Mouse (Mus musculus) CD8-positive naive resting alpha-beta T cell, adult 2 months (primary cell): ENCODE measurements around the gene Map2k7.
"Not testable (repeated sequence)": the region's sequence is repeated elsewhere in the genome, so short reads cannot be mapped to it uniquely, and the experiment has no call there.

Source experiments
- DNase-seq, 2 experiments: peaks; one replicate each; pipeline ENCODE4 v3.0.0; 2022; ENCODE audit warnings: low read depth in 2 of 2, low spot score in 2 of 2

The Map2k7 gene

DNA sequence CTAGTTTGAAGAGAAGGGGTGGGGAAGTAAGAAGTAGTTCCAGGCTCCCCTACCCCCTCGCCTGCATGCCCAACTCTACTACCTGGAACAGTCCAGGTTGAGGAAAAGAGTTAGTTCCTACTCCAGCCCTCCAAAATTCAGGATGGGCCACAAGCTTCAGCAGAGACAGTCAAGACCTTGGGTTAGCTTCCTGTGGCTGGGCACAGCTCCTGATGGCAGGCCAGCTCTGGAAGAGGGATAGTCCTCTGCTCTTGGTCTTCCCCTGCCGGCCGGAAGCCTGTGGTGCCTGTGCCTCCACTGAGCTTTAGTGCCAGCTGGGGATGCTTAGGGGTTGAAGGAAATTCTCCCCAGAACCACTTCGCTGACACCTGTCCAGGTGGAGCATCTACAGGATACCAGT lies 12.2 kb upstream of the Map2k7 start:
- no peak for DNase-seq

DNA sequence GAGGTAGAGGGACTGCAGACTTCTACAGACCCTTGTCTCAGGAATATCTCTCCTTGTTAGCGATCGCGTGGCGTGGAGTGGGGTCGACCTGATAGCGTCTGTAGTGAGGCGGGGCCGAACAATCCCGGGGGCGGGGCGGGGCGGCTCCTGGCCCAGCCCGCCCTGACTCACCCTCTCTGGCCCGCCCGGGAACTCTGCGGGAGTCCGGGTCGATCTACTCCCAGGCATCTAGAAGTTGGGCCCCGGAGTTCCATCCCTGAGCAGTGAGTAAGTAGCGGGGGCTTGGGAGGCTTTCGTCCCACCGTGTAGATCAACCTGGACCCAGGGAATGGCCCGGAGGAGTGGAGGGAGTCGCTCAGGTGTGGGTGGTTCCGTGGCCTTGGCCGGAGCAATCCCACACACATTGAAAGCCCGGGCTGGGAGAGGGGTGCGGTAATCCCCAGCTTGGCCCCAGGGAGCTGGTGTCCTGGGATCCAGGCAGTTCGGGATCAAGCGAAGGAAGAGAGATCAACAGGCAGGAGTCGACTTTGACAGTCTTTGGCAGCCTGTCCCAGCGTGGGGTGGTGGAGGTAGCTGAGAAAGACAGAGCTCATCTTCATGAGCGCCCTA lies 11.7 kb upstream of the Map2k7 start, which contains the start of gene Lrrc8e:
TSS of gene Lrrc8e (plus strand) at position 89 of the 609 bp plus-strand sequence.
- DNase-seq: no peak

DNA sequence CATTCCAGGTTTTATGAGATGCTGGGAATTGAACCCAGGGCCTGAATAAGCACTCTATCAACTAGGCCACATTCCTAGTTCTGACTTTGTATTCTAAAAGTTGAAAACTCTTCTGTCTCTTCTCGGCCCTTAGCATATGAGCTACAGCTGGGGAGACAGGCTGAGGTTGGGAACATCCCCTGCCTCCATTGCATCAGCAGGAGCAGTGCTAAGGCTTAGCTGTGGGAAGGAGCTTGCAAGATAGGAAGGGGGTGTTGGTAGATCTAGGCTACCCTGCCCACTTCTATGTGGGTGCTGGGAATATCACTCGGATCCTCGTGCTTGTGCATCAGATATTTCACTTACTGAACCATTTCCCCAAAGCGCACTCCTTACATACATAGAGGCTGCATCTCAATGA lies 10.6 kb upstream of the Map2k7 start:
- DNase-seq: no peak

DNA sequence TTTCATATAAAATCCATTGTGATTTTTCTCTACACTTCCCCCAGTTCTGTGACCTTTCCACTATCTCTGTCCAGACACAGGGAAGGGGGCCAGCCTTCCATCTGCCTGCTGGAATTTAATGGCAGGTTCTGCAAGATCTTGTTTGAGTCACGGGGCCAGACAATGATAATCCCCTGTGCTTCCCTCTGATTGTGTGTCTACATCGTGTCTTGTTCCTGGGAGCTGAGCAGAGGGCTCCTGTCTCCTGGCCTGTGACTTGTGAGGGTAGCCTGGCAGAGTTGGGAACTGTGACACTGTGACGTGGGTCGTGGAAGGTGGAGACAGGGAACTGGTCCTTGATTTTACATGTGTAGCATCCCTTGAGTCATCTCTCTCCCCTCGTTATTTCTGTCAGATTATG lies 8.8 kb upstream of the Map2k7 start:
- no peak for DNase-seq

DNA sequence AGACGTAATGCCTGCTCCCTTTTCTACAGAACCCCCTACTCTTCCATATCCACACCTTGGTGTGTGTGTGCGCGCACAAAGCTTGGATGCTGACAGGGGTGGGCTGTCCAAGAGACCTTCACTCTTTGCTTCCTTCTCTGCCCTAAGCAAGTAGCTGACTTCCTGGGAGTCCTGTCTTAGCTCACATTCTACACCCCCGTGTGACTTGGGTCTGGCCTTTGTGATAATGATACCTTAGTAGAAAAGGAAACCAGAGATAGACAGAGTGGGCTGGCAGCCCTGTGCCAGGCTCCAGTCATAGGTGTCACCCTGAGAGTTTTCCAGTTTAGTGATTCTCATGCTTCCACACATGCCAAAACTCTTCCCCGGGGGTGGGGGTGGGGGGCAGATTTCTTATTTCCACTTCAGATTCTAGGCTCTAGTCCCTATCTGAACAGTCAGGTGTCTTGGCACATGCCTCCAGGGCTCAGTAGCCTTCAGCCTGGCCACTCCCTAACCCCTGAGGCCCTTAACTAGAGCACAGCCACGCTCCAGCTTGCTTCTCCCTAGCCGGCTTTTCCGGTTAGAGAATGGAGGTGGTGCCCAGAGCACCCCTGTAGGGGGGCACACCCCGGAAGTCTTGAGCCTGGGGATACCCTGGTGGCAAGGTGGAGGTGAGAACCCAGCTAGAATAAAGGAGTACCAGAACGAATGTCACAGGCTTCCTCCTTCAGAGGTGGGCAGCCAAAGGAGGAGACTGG lies 7.8 kb upstream of the Map2k7 start:
- DNase-seq: no peak

DNA sequence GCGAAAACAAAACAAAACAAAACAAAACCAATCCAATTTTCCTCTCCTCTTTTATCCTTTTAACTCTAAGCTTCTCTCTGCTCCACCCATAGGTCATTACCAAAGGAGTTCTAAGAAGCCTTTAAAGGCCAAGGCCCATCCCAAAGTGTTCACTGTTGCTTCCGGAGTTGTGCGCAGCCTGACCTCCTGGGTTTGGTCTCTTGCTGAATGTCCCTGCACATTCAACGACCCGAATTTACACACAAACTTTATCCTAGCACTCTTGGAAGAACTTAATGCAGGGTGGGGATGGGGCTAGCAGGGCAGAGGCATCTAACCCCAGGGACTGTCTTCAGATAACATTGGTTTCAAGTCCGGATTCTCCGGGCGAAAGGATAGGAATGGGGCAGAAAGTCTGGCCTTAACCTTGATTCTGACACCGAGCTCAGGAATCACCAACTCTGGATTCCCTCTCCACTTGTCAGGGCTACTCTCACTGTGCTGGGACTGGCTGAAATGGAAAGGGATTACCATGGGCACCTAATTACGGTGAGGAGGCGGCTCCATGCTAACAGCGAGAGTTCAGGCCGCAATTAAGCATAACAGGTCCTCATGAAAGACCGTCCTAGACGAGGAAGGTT lies 616 bp upstream of the Map2k7 start:
- no peak for DNase-seq

DNA sequence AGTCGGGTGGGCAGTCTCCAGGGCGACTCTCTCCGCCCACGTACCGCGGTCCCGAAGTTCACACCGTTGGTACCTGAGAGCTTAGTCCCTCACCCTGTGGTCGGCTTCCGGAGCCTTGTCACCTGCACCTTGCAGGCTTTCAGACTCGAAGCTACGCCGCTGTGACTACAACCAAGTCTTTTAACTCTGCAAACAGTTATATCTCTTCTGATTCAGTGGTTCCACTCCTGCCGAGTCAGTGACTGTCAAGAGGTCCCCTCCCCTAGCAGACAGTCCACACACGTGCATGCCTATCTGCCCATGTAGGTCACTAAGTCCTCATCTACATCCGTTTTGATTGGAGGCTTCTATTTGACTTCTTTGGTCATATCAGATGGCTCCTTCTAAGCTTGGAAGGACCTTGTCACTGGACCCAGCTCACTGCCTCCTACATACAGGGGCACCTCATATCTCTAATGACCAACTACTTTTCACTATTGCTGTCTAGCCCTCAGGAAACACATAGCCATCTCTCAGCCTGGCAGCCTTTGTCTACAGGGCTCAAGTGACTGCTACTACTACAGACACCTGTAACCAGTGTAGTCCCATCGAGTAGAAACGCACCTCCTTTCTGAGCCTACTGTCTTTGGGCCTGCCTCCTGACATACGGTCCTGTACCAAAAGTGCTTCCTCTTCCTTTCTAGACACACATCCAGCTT lies 802 bp downstream of the Map2k7 start:
- no peak for DNase-seq

DNA sequence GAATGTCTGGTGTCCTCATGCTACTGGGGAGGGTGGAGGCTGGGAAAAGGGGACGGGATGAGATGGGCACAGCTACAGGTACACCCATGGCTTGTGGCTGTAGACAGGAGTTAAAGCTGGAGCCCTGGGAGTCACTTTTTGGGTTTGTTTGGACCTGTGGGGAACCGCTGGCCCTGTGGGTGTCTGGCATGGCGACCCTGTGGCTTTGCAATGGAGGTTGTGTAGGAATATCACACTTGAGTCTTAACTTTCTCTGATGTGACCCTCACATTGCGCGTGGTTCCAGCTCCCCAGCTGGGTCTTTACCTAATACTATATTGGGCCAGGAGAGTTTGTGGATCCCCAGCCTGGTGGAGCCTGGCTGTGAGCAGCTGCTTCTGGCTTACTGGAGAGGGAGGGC lies 6.5 kb downstream of the Map2k7 start:
- DNase-seq: no peak

DNA sequence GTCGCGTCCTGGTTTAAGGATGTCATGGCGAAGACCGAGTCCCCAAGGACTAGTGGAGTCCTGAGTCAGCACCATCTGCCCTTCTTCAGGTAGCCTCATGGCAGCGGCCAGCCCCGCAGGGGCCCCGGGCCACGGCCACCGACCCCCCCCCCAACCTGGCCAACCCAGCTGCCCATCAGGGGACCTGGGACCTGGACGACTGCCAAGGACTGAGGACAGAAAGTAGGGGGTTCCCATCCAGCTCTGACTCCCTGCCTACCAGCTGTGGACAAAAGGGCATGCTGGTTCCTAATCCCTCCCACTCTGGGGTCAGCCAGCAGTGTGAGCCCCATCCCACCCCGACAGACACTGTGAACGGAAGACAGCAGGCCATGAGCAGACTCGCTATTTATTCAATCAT lies 7.2 kb downstream of the Map2k7 start:
- no peak for DNase-seq

DNA sequence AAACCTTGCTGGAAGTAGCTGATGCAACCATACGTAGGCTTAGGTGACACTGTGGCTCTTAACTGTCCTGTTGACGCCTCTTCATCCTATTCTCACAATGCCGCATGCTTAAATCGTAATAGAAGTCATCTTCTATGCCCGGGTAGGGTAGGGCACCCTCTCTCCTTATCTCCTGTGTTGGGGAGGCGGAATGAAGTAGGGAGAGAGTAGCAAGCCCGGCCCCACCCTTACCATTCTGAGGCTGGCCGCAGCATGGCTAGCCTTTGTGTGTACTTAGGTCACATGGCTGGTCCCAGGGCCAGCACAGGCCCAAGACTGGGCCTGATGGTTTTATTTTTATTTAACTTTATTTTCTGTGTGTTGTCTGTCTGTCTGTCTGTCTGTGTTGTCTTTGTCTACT lies 8.7 kb downstream of the Map2k7 start:
- no peak for DNase-seq

DNA sequence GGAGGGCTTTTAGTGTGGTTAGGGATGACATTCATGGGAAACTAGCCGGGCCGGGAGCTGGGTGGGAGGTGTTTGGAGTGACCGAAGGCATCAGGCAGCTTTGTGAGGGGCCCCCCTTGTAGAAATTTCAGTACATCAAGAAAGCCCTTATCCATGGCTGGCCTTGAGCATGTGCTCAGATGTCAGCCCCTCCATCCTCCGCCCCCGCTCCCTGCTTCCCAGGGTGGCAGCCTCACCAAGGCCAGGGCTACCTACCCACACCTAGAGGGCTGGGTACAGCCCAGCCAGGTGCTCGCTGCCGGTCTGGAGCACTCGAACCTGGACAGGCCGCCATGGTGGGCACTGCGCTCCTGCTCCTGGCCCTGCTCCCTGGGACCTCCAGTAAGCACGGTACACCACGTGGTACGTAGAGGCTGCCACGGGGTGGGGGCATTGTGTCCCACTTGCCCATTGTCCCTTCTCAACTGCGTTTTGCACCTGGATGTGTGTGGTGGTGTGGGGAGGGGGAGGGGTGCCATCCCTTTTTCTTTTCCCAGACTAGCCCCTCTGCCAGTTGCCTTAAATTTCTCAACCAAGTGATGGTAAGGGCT lies 9.5 kb downstream of the Map2k7 start, which contains the start of gene Tgfbr3l:
TSS of gene Tgfbr3l (plus strand) at position 264 of the 590 bp plus-strand sequence.
- no peak for DNase-seq

DNA sequence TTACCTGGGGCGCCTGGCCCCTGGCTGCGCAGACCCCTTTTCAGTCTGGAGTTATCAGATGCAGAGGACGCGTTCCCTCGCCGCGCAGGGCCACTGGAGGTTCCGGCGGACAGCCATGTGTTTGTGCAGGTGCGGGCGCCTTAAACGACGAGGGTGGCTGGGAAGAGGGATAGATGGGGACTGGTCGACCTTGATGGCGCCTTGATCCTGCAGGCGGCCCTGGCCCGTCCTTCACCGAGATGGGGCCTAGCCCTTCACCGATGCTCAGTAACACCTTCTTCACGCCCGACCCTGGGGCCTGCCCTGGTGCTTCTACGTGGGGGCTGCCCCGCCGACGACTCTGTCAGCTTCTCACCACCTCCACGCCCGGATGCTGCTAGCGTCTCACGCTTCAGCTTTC lies 10.7 kb downstream of the Map2k7 start:
- DNase-seq: no peak

DNA sequence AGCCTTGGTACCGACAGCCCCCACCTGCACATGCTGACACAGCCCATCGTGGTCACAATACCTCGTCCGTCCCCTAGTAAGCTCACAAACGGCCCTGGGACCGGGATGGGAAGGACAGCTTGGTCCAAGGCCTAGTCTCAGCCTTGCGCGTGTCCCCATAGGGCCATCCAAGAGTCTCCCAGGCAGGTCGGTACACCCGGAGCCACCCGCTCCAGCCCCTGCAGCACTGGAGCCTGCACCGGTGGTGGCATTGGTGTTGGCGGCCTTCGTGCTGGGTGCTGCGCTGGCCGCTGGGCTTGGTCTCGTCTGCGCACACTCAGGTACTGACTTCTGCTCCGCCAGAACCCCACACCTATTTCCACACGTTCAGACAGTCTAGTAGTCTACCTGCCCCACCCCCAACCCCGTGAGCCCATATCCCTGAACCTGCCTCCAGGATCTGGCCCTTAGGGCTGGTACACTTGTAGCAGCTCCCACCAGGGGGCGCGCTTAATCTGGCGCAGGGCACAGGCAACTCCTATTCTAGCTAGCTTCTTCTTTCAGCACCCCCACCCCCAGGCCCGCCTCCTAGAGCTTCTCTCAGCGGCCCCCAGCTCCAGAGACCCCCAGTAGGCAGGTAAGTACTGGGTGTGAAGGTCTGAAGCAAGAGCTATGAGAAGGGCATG lies 11.9 kb downstream of the Map2k7 start:
- peak; percentile 82 to 84 for DNase-seq

DNA sequence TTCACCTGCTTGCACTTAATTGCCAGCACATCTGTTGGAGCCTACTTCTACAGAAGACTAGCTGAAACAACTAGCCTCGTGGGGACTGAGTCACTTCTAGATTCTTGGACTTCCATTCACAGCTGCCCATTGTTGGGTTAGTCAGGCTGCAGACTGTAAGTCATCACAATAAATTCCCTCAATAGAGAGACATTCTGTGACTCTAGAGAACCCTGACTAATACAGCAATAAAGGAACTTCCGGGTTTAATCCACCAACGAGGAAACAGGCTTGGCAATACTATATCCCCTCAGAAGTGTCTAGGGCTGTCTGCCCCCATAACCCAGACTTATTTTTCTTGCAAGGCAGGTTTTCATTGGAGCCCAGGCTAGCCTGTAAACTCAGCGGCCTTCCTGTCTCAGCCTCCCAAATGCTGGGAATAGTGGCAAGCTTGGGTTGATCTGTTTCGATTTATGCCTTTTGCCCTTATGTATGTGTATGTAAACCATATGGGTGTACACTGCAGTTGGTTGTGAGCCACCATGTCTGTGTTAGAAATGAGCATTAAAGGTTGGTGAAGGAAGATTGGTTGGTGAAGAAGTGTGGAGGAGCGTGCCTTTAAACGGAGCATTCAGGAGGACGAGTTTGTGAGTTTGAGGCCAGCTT lies 13.7 kb downstream of the Map2k7 start:
- DNase-seq: no peak

DNA sequence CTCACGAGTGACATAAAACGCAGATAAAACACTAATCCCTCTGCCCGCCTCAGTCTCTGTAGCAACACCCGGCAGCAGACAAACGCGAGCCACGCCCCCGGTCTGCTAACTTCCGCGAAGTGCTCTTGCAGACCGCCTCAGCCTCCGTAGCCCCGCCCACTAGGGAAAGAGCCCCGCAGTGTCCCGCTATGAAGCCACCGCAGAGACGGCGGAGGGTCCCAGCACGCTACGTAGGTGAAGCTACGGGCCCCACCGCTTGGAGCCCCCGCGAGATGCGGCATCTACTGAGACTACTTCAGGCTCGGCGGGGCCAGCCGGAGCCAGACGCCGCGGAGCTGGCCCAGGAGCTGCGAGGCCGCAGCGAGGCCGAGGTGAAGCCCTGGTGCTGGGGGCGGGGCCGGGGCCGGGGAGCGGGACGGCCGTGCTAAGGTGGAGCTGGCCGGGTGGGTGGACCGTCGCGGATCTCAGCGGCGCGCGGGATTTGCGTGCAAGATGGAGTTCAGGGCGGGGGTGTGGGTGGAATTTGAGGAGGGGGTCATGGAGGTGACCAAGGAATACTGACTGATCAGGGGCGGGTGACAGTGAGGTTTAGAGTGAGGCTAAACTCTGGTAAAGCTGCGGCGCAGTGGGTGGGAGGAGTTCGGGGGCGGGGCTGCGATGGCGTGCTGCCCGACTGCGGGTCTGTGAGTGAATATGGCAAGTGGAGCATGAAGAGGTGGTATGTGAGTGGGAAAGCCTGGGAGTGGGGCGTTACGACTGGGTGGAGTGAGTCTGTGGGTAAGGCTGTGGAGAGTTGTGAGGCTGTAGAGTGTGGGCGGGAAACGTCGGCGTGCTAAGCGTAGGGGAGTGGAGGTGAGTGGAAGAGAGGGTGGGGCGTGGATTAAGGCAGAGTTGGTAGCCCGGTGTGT lies 14.6 kb downstream of the Map2k7 start, which contains the start of gene Snapc2:
TSS of gene Snapc2 (plus strand) at position 147 of the 908 bp plus-strand sequence.
- peak; percentile 86 to 92 for DNase-seq

DNA sequence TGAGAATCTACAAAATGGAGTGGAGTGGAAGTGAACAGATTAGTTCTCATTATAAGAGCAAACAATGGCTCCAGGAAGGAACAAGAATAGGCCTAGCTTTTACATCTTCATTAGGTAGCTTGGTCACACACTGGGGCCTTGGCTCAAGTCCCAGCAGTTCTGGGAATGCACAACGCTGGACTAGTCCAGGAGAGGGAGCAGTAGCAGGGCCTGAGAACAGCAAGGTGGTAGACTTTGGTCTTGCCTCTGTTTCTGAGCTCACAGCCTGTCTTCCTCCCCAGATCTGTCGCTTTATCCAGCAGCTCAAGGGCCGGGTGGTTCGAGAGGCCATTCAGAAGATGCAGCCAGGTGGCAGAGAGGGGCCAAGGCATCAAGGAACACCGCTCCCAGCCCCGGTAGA lies 15.5 kb downstream of the Map2k7 start:
- DNase-seq: no peak

DNA sequence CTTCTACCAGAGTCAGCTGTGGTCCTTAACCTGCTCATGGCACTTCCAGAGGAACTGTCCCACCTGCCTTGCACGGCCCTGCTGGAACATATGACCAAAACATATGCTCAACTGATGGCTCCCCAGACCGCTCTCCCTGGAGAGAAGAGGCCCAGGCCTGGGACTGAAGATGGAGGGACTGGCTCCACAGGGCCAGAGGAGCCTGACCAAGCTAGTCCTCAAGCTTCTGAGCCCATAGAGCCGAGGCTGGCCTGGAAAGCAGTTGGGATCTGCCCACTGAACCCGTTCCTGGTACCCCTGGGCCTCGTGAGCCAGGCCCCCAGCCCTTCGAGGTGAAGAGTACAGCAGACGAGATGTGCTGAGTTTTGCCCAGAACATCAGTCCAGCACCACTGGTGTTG lies 16.9 kb downstream of the Map2k7 start:
- not testable (repeated sequence) for DNase-seq

DNA sequence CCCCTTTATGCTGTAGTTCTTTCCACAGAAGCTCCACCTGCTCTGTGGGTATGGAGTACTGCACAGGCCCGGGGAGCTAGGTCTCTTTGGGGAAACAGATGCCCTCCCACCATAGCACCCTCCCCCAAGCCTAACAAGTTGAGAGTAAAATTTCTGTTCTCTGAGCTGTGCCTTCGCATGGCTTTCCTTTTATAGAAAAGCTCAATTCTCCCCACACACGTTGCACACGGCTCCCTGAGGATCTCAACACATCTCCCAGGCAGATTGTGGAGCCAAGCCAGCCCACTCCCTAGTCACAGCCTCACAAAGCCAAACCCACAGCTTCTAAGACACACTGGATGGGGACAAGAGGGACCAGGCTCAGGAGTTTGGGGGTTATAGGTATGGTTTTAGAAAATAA lies 18.4 kb downstream of the Map2k7 start:
- DNase-seq: no peak

DNA sequence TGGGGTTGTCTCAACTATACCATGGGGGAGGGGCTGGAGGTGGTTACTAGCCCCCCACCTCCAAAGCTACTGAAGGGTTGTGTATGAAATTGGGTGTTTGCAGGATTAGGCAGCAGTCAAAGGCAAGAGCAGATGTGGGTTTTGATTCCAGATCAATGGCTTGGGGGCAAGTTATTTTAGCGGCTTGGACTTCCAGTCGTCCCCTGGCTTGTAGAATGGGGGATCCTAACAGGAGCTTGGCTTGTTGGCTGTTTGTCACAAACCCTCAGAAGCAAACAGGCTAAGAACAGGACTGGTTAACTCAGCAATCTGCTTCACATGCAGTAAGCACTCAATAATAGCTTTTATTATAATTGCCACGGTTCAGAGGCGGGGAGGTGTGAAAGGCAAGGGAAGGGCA lies 18.8 kb downstream of the Map2k7 start:
- no peak for DNase-seq
